Mouse (Mus musculus) testis, adult 2 months (tissue): ENCODE data around the gene Ess2.

Experiments used
- CTCF ChIP-seq: fragments of 200-500 bp; IDR thresholded peaks from 2 replicates; pipeline ENCODE4 v1.5.1; 2012; ENCODE audit warnings: low read depth, mild to moderate bottlenecking, inconsistent platforms, low read length, moderate library complexity; ENCODE audit not compliant: control insufficient read depth, insufficient read depth, insufficient replicate concordance
- POLR2A ChIP-seq: fragments of 200-500 bp; IDR thresholded peaks from 2 replicates; pipeline ENCODE4 v1.6.1; 2012; ENCODE audit warnings: low read depth, mild to moderate bottlenecking, inconsistent platforms, low read length, moderate library complexity; ENCODE audit not compliant: control insufficient read depth

- TF ChIP-seq CTCF = no peak
- TF ChIP-seq POLR2A = no peak
These were observed 18.5 kb upstream of the Ess2 start for GRCm38 (mm10) chr16:17929631-17930030.
